Mouse (Mus musculus): ENCODE measurements around the gene Nudt1. TPM values are rescaled to one million over a fixed set of nuclear protein-coding genes. Genes with fewer than 3 reads are reported as not detected.

Gene Nudt1
- total and polyA plus RNA-seq, 3 experiments, result 69.6 to 77.2 TPM; not detected in 1

DNA sequence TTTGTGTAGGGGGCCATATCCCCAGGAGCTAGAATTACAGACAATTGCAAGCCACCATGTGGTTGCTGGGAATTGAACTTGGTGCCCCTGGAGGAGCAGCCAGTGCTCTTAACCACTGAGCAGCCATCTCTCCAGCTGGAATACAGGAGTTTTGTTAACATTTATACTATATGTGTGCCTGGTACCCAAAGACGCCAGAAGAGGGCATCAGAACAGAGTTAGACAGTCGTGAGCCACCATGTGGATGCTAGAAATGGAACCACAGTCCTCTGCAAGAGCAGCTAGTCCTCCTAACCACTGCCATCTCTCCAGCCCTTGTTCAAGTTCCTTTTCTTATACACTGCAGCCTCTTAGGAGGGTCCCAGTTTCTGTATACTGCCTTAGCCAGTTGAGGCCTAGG, 12.2 kb downstream of the Nudt1 start:
- TF ChIP-seq CTCF (IDR thresholded peaks at IDR 0.05 in 2 of 3, conservative IDR thresholded peaks at IDR 0.05 in 1 of 3; ENCODE audit: control insufficient read depth in 1 of 3, insufficient read depth in 1 of 3, low read depth in 2 of 3, low read length in 3 of 3, poor library complexity in 1 of 3, severe bottlenecking in 1 of 3), result peak; percentile 35 to 75 (median 55)
- no peak for TF ChIP-seq MYB (IDR thresholded peaks at IDR 0.05; ENCODE audit: low read depth, low read length)
- peak; percentile 35; the same call in 1 of the 2 replicates for TF ChIP-seq ZC3H11A (IDR thresholded peaks at IDR 0.05; ENCODE audit: low read depth, low read length)
- 0 out of 2 replicates have a peak, but pooled peaks have one; percentile 29 for TF ChIP-seq TBP (IDR thresholded peaks at IDR 0.05; ENCODE audit: low read depth, low read length)
- TF ChIP-seq RAD21 (IDR thresholded peaks at IDR 0.05; ENCODE audit: low read depth, low read length), result peak; percentile 29
- no peak for TF ChIP-seq MXI1 (IDR thresholded peaks at IDR 0.05; ENCODE audit: low read depth, low read length)
- peak; percentile 84 for TF ChIP-seq MYC (IDR thresholded peaks at IDR 0.05; ENCODE audit: low read depth, low read length)
- no peak for TF ChIP-seq NRF1 (IDR thresholded peaks at IDR 0.05; ENCODE audit: insufficient read depth, low read depth, low read length, poor library complexity, severe bottlenecking)
- TF ChIP-seq SMC3 (IDR thresholded peaks at IDR 0.05; ENCODE audit: low read depth, low read length), result peak; percentile 66
- TF ChIP-seq CHD1 (IDR thresholded peaks at IDR 0.05; ENCODE audit: low read depth, low read length), result no peak
- Histone ChIP-seq H3K79me2 (ENCODE audit: control insufficient read depth, insufficient read depth, low read length, poor library complexity) (peaks cover 6% of the 10 kb centered on the region; the same call in 1 of the 2 replicates), H3K27me3 (ENCODE audit: control insufficient read depth in 1 of 2, insufficient read depth in 2 of 2, low read length in 2 of 2) (no peaks in the 10 kb centered on the region), H3K9ac (ENCODE audit: control insufficient read depth, low read depth, low read length, poor library complexity, severe bottlenecking) (no peak overlapping the region), H3K9me3 (replicated peaks; ENCODE audit: insufficient read depth, low read length) (no peaks in the 10 kb centered on the region), H3K4me3 (ENCODE audit: control insufficient read depth in 1 of 2, insufficient read depth in 1 of 2, low read depth in 2 of 2, low read length in 2 of 2) (no peak overlapping the region), H3K4me1 (ENCODE audit: control insufficient read depth in 1 of 2, insufficient read depth in 2 of 2, low read length in 2 of 2) (peaks cover 0 to 3% of the 10 kb centered on the region in 2 experiments; a peak in 1 of 4 replicates), H3K27ac (ENCODE audit: control insufficient read depth, low read depth, low read length) (no peak overlapping the region), H3K36me3 (ENCODE audit: control insufficient read depth in 1 of 2, insufficient read depth in 2 of 2, low read length in 2 of 2) (peaks cover 0 to 4% of the 10 kb centered on the region in 2 experiments; a peak in 2 of 4 replicates)
- DNase-seq (ENCODE audit: low read depth, low spot score), result peak; percentile 80

DNA sequence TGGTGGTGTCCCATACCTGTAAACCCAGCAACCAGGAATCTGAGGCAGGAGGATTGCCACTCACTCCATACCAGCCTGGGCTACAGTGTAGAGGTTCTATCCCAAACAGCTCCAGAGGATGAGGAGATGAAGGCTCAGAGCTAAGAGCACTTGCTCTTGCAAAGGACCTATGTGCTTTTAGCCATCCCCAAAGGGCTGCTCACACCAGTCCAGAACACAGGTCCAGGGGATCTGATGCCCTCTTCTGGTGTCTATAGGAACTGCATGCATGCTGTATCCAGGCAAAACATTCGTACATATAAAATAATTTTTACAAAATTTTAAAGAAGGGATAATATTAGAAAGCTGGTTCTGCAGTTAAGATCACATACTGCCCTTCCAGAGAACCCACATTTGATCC, 15.2 kb downstream of the Nudt1 start:
- no peaks in the 10 kb centered on the region for H3K27me3 ChIP-seq (ENCODE audit: control insufficient read depth in 1 of 2, insufficient read depth in 2 of 2, low read length in 2 of 2)
- H3K9me3 ChIP-seq (replicated peaks; ENCODE audit: insufficient read depth, low read length), result no peaks in the 10 kb centered on the region
- no peak overlapping the region for H3K27ac ChIP-seq (ENCODE audit: control insufficient read depth, low read depth, low read length)
- H3K4me1 ChIP-seq (ENCODE audit: control insufficient read depth in 1 of 2, insufficient read depth in 2 of 2, low read length in 2 of 2), result peaks cover 0 to 3% of the 10 kb centered on the region in 2 experiments; a peak in 1 of 4 replicates
- H3K79me2 ChIP-seq (ENCODE audit: control insufficient read depth, insufficient read depth, low read length, poor library complexity), result no peaks in the 10 kb centered on the region; the same call in 1 of the 2 replicates
- peaks cover 0 to 4% of the 10 kb centered on the region in 2 experiments; a peak in 2 of 4 replicates for H3K36me3 ChIP-seq (ENCODE audit: control insufficient read depth in 1 of 2, insufficient read depth in 2 of 2, low read length in 2 of 2)
- TF ChIP-seq MAX (IDR thresholded peaks at IDR 0.05; ENCODE audit: low read length) (no peak), BHLHE40 (IDR thresholded peaks at IDR 0.05; ENCODE audit: borderline replicate concordance, low read depth, low read length) (no peak), SMC3 (IDR thresholded peaks at IDR 0.05; ENCODE audit: low read depth, low read length) (peak; percentile 59), RAD21 (IDR thresholded peaks at IDR 0.05; ENCODE audit: low read depth, low read length) (peak; percentile 36), E2F4 (IDR thresholded peaks at IDR 0.05; ENCODE audit: borderline replicate concordance, low read depth, low read length) (no peak), USF1 (IDR thresholded peaks at IDR 0.05; ENCODE audit: low read depth, low read length) (no peak), TBP (IDR thresholded peaks at IDR 0.05; ENCODE audit: low read depth, low read length) (no peak), CTCF (IDR thresholded peaks at IDR 0.05 in 2 of 3, conservative IDR thresholded peaks at IDR 0.05 in 1 of 3; ENCODE audit: control insufficient read depth in 1 of 3, insufficient read depth in 1 of 3, low read depth in 2 of 3, low read length in 3 of 3, poor library complexity in 1 of 3, severe bottlenecking in 1 of 3) (peak; percentile 65 to 94 (median 70)), SIN3A (IDR thresholded peaks at IDR 0.05; ENCODE audit: low read length) (no peak), ETS1 (IDR thresholded peaks at IDR 0.05; ENCODE audit: low read depth, low read length) (no peak), MAZ (IDR thresholded peaks at IDR 0.05; ENCODE audit: low read depth, low read length) (no peak), EP300 (IDR thresholded peaks at IDR 0.05; ENCODE audit: low read depth in 1 of 2, low read length in 2 of 2) (no peak), UBTF (IDR thresholded peaks at IDR 0.05; ENCODE audit: borderline replicate concordance, insufficient read depth, low read depth, low read length) (no peak), MEF2A (IDR thresholded peaks at IDR 0.05; ENCODE audit: extremely low read depth, insufficient replicate concordance, low read depth, low read length, poor library complexity, severe bottlenecking) (no peak), POLR2AphosphoS5 (IDR thresholded peaks at IDR 0.05; ENCODE audit: borderline replicate concordance, low read depth, low read length) (no peak)
- H3K4me3 ChIP-seq (ENCODE audit: control insufficient read depth in 1 of 2, insufficient read depth in 1 of 2, low read depth in 2 of 2, low read length in 2 of 2), result no peak overlapping the region
- peak; percentile 64 for DNase-seq (ENCODE audit: low read depth, low spot score)
- no peak overlapping the region for H3K9ac ChIP-seq (ENCODE audit: control insufficient read depth, low read depth, low read length, poor library complexity, severe bottlenecking)

All from MEL (cell line).